Mouse (Mus musculus) embryo, embryonic 11.5 days (tissue): ENCODE results near the gene Xylb.
A peak's percentile ranks its signal among the peaks of the same experiment; 100 is the strongest.
"Not testable (repeated sequence)": the region's sequence is repeated elsewhere in the genome, so short reads cannot be mapped to it uniquely, and the experiment has no call there.

Experiments
- DNase-seq: peaks from one replicate; pipeline ENCODE4 v3.0.0-alpha.2; 2012; ENCODE audit warnings: low read depth, low spot score

Gene Xylb

DNA sequence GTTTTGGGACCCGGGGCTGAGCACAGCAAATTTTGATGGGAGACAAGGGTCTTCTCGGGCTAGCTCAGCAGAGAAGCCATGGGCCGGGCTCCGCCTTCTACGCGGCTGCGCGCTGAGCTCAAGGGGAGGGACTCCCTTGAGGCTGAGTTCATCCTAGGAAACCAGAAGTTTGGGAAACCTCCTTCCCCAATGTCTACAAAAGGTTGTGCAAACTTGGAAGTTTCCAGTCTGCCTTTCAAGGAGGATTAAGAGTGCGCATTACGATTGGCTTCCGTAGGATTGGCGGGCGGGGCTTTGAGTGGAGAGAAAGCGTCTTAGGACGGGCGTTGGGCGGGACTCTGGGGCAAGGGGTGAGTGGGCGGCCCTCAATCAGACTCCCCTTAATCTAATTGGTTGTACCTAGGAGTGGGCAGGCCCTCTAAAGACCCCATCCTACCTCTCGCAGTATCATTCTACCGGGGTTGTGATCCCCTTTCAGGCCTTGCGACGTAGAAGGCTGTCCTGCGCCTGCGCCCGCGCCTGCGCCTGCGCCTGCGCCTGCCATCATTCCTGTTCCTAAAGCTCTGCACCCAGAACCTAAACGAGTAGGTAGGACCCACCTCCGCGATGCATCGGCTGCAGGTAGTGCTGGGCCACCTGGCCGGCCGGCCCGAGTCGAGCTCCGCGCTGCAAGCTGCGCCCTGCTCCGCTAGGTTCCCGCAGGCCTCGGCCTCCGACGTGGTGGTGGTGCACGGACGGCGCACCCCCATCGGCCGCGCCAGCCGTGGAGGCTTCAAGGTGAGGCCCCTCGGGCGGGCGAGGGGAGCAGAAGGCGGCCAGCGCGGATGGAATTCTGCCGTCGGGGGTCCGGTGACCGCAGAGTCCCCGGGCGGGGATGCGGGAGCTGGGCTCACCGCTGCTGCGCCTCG, 16.0 kb upstream of the Xylb start, which contains the start of gene Myd88:
Gene Myd88 (minus strand): TSS at position 503 of the 908 bp plus-strand sequence.
- DNase-seq = peak; percentile 91

DNA sequence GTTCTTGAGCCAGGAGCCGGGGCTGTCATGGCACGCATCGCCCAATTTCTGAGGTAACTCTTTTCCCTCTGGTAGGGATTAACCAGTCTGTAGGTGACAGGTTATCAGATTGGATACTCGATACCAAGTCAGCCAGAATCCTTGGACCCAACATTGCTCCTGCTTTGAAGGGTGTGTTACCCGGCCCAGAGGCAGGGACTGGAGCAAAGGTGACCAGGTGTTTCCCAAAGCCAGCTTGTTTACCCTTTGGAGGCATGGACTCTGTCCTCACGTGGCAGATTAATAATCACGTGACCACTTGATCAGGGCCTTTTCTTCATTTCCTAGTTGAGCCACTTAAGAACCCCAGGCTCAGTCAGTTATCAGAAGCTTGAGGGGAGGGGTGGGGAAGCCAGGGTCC, 14.5 kb upstream of the Xylb start:
- DNase-seq = no peak

- DNase-seq = no peak
These were observed 10.8 kb upstream of the Xylb start for GRCm38 (mm10) chr9:119346376-119346775.

GRCm38 (mm10) chr9:119350531-119350930, 6.7 kb upstream of the Xylb start:
- DNase-seq = no peak

DNA sequence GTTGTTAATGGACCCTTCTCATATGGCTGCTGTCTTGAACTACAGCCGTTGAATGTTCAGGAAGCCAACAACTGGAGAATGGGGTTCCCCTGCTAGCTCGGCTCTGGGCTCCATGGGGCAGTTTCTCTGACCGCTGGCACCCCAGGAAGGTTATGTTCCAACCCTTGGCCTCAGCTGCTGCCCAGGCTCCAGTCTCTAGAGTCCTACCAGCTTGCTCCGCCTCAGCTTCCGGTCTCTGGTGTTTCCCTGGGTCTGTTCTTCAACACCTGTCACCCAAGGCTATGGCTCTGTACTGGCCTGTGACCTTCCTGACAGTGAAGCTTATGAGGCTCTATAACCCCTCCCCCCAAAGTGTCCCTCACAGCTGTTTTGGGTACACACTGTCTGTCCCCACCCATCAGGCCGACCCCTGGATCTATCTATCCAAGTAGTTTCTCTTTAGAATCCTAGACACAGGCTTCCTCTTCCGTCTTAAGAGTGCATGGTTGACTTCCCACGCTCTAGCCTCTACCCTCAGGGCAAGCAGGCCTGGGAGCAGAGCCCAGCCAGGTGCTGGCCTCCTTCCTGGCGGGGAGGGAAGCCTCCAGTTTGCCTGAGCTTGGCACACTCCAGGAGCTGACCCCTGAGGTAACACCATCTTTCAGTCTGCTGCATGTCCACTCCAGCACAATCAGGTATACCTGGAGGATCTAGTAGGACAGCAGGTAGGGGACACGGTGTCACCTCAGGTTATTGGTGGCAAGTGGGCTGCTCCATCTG, 6.1 kb upstream of the Xylb start:
- no peak for DNase-seq

GRCm38 (mm10) chr9:119352060-119352459, 5.1 kb upstream of the Xylb start:
- DNase-seq = no peak

GRCm38 (mm10) chr9:119353926-119354325, 3.3 kb upstream of the Xylb start:
- DNase-seq = no peak

DNA sequence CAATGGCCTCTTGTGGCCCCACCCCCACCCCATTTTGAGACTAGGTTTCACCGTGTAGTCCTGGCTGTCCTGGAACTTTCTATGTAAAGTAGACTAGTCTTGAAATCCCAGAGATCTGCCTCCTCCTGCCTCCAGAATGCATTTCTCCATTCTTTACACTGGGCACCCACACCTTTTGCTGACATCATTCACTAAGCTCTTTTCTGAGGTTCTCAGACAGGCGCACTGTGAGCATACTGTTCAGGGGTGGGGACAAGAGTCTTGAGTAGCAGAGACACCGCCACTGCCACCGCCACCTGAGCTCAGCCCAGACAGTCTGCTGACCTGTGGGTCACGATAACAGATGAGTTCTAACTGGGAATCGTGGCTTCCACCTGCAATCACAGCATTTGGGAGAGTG, 1.2 kb upstream of the Xylb start:
- DNase-seq = no peak

DNA sequence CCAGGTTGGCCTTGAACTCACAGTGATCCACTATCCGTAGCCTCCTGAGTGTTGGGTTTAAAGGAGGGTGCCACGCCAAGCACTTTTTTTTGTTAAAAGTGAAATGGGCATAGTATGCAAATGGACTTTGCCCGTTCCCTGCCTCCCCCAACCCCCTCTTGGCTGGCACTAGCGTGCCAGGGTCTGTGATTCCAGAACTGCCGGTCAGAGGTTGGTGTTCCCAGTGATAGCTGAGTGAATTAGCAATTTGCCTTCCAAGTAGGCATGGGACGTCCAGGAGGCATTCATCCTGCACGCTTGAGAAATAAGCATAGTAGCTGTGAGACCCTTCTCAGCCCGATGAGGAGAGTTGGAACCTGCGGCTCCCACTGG, 863 bp downstream of the Xylb start:
- no peak for DNase-seq

GRCm38 (mm10) chr9:119361416-119361815, 4.2 kb downstream of the Xylb start:
- no peak for DNase-seq

DNA sequence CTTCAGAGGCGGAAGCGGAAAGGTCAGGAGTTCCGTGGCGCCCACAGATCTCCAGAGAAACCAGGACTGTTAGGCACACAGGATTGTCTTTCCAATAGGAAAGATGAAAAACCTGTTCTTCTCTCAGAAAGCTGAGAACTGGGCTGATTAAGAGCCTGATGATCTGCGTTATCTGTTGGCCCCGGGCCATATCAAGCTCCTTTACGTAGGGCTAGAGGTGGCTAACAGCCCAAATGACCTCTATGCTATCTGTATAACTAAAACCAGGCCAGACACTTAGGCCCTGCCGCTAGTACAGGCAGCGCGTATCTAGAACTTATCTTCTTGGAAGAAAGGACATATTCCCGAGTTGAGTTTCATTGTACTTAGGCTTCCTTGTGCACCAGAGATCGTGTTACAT, 6.0 kb downstream of the Xylb start:
- DNase-seq = no peak

DNA sequence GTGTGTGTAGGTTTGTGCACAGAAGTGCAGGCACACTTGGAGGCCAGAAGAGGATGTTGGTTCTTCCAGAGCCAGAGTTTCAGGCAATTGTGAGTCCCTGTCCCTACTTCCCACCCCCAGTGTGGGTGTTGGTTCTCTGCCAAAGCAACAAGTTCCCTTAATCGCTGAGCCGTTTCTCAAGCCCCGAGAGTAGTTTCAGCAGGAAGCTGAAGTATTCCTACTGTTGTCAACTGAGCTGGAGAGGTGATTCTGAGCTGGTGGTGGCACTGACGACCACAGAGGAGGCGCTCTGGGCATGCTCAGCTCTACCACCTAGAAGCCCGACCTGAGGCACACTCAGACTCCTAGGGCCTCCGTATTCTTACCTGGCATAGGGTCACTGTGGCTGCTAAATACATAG, 8.1 kb downstream of the Xylb start, which contains the start of gene Slc22a14:
Gene Slc22a14 (minus strand): TSS at position 270 of the 400 bp plus-strand sequence.
- DNase-seq = no peak

- no peak for DNase-seq
These were observed 11.2 kb downstream of the Xylb start for GRCm38 (mm10) chr9:119368367-119368766.

GRCm38 (mm10) chr9:119370770-119371169, 13.6 kb downstream of the Xylb start:
- DNase-seq = not testable (repeated sequence)

DNA sequence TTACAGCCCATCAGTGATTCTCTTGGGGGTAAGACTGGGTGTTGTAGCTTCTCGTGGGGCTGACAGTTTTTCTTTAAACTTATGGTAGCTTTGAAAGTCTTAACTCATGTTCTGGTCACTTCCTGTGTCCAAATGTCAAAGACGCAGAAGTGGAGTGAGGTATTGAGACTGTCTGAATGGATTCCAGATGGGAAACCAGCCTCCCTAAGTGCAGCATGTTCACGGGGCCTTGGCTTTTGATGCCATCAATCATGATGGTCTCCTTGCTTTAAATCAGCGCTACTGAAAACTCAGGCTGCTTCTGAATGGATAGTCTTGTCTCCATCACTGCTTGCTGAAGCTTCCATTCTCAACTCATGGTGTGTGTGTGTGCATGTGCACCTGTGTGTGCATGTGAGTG, 14.1 kb downstream of the Xylb start:
- DNase-seq = no peak

DNA sequence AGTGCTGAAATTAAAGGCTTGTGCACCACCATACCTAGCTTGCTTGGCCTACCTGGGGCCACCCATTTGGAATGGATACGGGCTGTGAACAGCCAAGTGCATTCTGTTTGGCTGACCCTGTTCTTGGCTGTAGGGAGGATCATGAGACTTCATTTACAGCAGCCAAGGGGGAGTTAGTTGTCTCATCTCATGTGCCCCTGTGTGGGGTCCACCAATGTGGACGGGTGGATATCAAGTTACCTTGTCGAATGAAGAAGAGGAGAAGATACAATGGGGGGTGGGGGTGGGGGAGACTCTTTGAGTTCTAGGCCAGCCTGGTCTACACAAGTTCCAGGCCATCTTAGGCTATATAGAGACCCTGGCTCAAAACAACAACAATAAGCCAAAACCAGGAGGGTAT, 17.8 kb downstream of the Xylb start:
- no peak for DNase-seq

DNA sequence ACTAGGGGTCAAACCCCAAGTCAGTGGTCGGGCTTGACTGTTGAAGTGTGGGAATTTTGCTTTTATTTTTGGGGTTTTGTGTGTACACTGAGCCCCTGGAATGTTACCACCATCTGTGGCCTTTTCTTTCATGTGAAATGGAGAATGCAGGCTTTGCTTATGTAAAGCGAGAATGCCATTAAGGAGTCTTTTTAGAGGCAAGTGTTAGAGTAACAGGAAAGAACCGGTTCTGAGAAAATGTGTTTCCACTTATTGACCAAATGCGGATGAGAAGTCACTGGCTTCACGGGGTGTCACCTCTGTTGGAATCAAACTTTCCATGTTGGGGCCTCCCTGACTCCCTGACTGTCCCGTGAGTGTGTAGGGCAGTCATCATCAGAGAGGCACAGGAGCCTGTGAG, 18.4 kb downstream of the Xylb start:
- no peak for DNase-seq

GRCm38 (mm10) chr9:119378231-119378630, 21.1 kb downstream of the Xylb start:
- no peak for DNase-seq

DNA sequence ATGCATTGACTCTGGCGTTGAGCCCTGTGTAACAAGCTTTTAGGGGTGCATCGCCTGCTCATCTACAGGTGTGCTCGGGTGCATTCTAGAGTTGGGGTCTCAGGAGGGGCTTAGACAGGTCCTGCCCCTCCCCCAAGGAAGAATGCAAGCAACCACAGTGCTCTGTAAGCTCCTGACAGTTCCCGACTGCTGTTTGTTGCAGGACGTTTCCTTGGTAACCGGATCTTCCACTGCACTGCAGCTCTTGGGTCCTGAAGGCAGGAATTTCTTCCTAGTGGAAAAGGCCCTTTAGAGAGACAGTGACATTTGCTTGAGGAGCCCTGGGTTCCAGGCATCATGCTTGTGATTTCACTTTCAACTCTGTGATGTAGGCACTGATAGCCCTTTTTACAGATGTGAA, 25.4 kb downstream of the Xylb start:
- no peak for DNase-seq

DNA sequence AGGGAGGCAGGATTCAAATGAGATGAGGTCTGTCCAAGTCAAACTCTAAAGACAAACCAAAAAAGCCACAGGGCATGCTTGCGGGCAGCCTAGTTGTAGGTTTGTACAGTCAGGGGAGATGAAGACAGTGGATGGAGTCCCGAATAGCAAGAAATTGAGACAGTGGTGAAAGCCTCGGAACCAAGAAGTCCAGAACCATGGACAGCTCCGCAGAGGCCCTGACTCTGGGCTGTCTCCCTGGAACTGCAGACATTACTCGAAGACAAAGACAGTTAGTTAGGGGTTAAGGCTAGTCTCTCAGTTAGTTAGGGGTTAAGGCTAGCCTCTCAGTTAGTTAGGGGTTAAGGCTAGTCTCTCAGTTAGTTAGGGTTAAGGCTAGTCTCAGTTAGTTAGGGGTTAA, 31.8 kb downstream of the Xylb start:
- peak; percentile 38 for DNase-seq

- no peak for DNase-seq
These were observed 33.0 kb downstream of the Xylb start for GRCm38 (mm10) chr9:119390214-119390613.

DNA sequence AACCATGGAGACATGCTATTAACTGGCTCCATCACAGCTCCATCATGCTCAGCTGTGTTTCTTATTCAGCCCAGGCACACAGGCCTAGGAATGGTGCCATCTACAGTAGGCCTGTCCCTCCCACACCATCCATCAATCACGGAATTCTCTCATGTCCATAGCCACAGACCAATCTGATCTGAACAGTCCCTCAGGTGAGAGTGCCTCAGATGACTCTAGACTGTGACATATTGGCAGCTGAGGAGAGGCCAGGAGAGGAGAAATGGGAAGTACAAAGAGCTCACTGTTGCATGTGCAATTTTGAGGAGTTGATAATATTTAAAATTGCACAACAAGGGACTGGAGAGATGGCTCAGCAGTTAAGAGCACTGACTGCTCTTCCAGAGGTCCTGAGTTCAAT, 37.6 kb downstream of the Xylb start:
- DNase-seq = no peak

GRCm38 (mm10) chr9:119401351-119401750, 44.2 kb downstream of the Xylb start:
- DNase-seq = no peak
